Mouse (Mus musculus): ENCODE measurements around the gene Ssbp4. TPM values are rescaled to one million over a fixed set of nuclear protein-coding genes. Genes with fewer than 3 reads are reported as not detected.

Gene Ssbp4
- total RNA-seq, 2 experiments from 2014 or later = 221 to 261 TPM

DNA sequence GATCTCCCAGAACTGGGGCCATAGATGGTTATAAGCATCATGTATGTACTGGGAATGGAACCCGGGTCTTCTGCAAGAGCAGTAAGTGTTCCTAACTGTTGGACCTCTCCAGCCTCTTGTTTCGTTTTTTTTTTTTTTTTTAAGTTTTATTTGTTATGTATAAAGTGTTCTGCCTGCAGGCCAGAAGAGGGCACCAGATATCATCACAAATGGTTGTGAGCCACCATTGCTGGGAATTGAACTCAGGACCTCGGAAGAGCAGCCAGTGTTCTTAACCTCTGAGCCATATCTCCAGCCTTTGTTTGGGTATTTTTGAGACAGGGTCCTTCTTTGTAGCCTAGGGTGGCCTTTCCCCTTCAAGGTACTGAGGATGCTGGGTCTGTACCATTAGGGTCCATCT is 49.7 kb downstream of the Ssbp4 start:
- Histone ChIP-seq H3K27ac (no peak overlapping the region), H3K4me3 (no peak overlapping the region)
- intact Hi-C loops (cut with DNase I) = no loop called here
- DNase-seq (ENCODE audit: extremely low spot score in 1 of 2, low spot score in 2 of 2) = no peak
- TF ChIP-seq CTCF (IDR thresholded peaks at IDR 0.05) = peak; percentile 42

DNA sequence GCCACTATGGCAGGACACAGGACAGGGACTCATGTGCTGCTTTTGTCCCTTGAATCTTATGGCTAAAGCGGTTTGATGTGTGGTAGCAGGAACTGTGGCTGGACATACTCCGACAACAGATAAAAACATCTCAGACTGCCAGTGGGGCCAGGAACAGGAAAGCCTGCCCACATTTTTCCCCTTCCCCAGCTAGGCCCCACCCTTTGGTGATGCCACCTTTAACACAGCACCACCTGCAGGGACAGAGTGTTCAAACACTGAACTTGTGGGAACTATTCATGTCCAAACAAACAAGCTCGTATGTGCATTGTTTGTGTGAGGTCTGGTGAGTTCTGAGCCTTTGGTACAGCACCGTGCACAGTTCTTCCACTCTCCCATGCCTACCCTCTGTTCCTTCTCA is 50.3 kb downstream of the Ssbp4 start:
- TF ChIP-seq CTCF (IDR thresholded peaks at IDR 0.05) = peak; percentile 13
- no peak for DNase-seq (ENCODE audit: extremely low spot score in 1 of 2, low spot score in 2 of 2)
- Histone ChIP-seq H3K27ac (peak overlapping the region; percentile 38; the same call in 1 of the 2 replicates), H3K4me3 (no peak overlapping the region)
- intact Hi-C loops (cut with DNase I) = no loop called here

DNA sequence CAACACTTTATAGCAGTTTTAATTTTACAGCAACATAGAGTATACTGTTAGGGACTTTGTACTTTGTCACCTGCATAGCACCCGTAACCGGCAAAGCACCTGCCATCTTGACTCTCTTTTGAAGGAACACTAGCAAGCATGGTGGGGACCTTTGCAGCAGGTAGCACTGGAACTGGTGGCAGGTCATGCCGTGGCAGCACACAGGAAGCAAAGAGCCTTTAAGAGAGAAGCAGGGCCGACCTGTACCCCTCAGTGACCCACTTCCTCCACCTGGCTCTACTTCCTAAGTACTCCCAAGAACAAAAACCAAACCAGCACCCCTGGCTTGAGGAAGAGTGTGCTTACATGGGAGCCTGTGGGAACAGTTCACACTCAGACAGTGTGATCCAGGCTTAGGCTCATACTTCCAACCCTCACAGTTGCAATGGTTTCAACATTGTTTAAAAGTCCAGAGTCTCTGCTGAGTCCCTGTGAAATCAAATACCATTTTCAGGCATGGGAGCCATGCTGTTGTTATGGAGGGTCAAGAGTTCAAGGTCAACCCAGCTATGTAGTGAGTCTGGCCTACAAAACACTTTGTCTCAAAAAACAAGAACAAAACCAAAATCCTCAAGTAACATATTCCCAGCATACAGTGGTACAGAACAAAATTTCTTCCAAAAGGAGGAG is 53.5 kb downstream of the Ssbp4 start:
- intact Hi-C loops (cut with DNase I) = no loop called here
- TF ChIP-seq CTCF (IDR thresholded peaks at IDR 0.05) = no peak
- DNase-seq (ENCODE audit: extremely low spot score in 1 of 2, low spot score in 2 of 2) = no peak

GRCm38 (mm10) chr8:70553740-70554139 is 54.9 kb downstream of the Ssbp4 start:
- no peak overlapping the region for H3K4me3 ChIP-seq
- no peak for TF ChIP-seq CTCF (IDR thresholded peaks at IDR 0.05)
- no peak for DNase-seq (ENCODE audit: extremely low spot score in 1 of 2, low spot score in 2 of 2)
- intact Hi-C loops (cut with DNase I) = no loop called here
- peak overlapping the region; percentile 65; the same call in 1 of the 2 replicates for H3K27ac ChIP-seq

More for the DNA sequence above, 53.5 kb downstream of the Ssbp4 start:
- Histone ChIP-seq H3K27ac (no peak overlapping the region), H3K4me3 (no peak overlapping the region)

DNA sequence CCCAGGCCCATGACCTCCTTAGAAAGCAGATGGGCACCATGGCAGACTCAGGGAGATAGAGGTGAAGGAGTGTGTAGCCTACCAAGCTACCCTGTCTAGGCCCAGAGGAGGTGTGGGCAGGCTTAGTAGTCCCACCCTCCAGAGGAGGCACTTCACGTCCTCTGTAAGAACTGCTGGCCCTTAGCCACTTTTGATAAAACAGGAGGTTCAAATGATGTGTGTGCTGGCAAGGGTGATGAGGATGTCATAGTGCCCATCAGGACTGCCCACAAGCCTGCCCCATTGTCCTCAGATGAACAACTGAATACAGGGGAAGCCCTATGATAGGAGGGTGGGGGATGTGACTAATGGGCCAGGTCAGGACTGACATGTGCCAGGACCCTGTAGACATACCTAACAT is 55.8 kb downstream of the Ssbp4 start:
- DNase-seq (ENCODE audit: extremely low spot score in 1 of 2, low spot score in 2 of 2) = no peak
- intact Hi-C loops (cut with DNase I) = no loop called here
- no peak for TF ChIP-seq CTCF (IDR thresholded peaks at IDR 0.05)
- Histone ChIP-seq H3K27ac (peak overlapping the region; percentile 65), H3K4me3 (no peak overlapping the region)

GRCm38 (mm10) chr8:70551558-70552161 is 57.0 kb downstream of the Ssbp4 start:
- H3K27ac ChIP-seq = peak overlapping the region; percentile 65
- TF ChIP-seq CTCF (IDR thresholded peaks at IDR 0.05) = no peak
- no peak overlapping the region for H3K4me3 ChIP-seq
- intact Hi-C loops (cut with DNase I) = no loop called here
- no peak for DNase-seq (ENCODE audit: extremely low spot score in 1 of 2, low spot score in 2 of 2)

DNA sequence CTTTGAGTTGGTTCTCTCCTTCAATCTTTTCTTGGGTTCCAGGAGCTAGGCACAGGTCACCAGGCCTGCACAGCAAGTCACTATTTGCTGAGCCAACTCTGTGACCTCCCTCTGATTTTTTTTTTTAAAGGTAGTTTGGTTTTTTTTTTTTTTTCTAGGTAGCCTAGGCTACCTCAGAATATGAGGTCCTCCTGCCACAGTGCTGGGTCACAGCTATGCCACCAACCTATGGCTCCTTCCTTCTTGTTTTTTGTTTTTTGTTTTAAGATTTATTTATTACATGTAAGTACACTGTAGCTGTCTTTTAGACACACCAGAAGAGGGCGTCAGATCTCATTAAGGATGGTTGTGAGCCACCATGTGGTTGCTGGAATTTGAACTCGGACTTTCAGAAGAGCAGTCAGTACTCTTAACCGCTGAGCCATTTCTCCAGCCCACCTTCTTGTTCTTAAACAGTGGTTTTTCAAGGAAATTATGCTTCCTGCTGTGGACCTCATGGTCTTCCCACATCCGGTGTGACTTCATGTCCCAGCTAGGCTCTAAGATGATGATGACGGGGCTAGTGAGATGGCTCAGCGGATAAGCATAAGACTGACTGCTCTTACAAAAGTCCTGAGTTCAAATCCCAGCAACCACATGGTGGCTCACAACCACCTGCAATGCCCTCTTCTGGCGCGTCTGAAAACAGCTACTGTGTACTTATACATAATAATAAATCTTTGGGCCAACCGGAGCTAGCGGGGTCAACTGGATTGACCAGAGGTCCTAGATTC is 59.1 kb downstream of the Ssbp4 start:
- no peak for DNase-seq (ENCODE audit: extremely low spot score in 1 of 2, low spot score in 2 of 2)
- no peak overlapping the region for H3K4me3 ChIP-seq
- TF ChIP-seq CTCF (IDR thresholded peaks at IDR 0.05) = no peak; the same call in 1 of the 2 replicates
- intact Hi-C loops (cut with DNase I) = no loop called here
- H3K27ac ChIP-seq = no peak overlapping the region

- Histone ChIP-seq H3K27ac (no peak overlapping the region), H3K4me3 (no peak overlapping the region)
- no peak for TF ChIP-seq CTCF (IDR thresholded peaks at IDR 0.05)
- intact Hi-C loops (cut with DNase I) = no loop called here
- no peak for DNase-seq (ENCODE audit: extremely low spot score in 1 of 2, low spot score in 2 of 2)
Observed at GRCm38 (mm10) chr8:70547762-70548161, 60.9 kb downstream of the Ssbp4 start.

Other genes starting within 250 kb of the Ssbp4 start
- gene Comp, start 235.3 kb downstream of the Ssbp4 start, total RNA-seq (2021) = under 1 TPM; 0.32 to 0.33 TPM
- gene Crtc1, start 169.3 kb downstream of the Ssbp4 start, total RNA-seq (2021) = 100 to 1,000 TPM; 134 to 153 TPM
- 10 to 100 TPM; 43.7 to 44.4 TPM for gene Klhl26, start 131.9 kb downstream of the Ssbp4 start, total RNA-seq (2021)
- 100 to 1,000 TPM; 295 to 302 TPM for gene Tmem59l, start 121.5 kb downstream of the Ssbp4 start, total RNA-seq (2021)
- gene Crlf1, start 115.7 kb downstream of the Ssbp4 start, total RNA-seq (2021) = 1 to 10 TPM; 2.6 to 3.0 TPM
- 100 to 1,000 TPM; 108 to 110 TPM for gene Rex1bd, start 102.1 kb downstream of the Ssbp4 start, total RNA-seq (2021)
- 100 to 1,000 TPM; 788 to 861 TPM for gene Uba52, start 98.1 kb downstream of the Ssbp4 start, total RNA-seq (2021)
- 100 to 1,000 TPM; 392 to 410 TPM for gene Fkbp8, start 81.1 kb downstream of the Ssbp4 start, total RNA-seq (2021)
- gene Kxd1, start 80.9 kb downstream of the Ssbp4 start, total RNA-seq (2021) = 10 to 100 TPM; 39.8 to 44.4 TPM
- gene Ell, start 69.4 kb downstream of the Ssbp4 start, total RNA-seq (2021) = 10 to 100 TPM; 18.6 to 20.8 TPM
- gene Isyna1, start 14.5 kb downstream of the Ssbp4 start, total RNA-seq (2021) = 10 to 100 TPM; 52.9 to 55.3 TPM
- under 1 TPM; 0.70 to 0.96 TPM for gene Lrrc25, start 7.3 kb upstream of the Ssbp4 start, total RNA-seq (2021)
- gene Gdf15, start 23.6 kb upstream of the Ssbp4 start, total RNA-seq (2021) = not detected
- gene Pgpep1, start 51.5 kb upstream of the Ssbp4 start, total RNA-seq (2021) = 10 to 100 TPM; 15.5 to 17.5 TPM
- gene Lsm4, start 64.4 kb upstream of the Ssbp4 start, total RNA-seq (2021) = 10 to 100 TPM; 62.1 to 62.9 TPM
- gene Jund, start 90.1 kb upstream of the Ssbp4 start, total RNA-seq (2021) = 100 to 1,000 TPM; 247 to 264 TPM
- under 1 TPM; 0.16 to 0.21 TPM for gene Iqcn, start 94.6 kb upstream of the Ssbp4 start, total RNA-seq (2021)
- gene Gm3336, start 109.7 kb upstream of the Ssbp4 start, total RNA-seq (2021) = not detected
- 1 to 10 TPM; 1.9 to 3.0 TPM for gene Pde4c, start 114.8 kb upstream of the Ssbp4 start, total RNA-seq (2021)
- gene Rab3a, start 145.8 kb upstream of the Ssbp4 start, total RNA-seq (2021) = 100 to 1,000 TPM; 808 to 835 TPM
- gene Mpv17l2, start 152.1 kb upstream of the Ssbp4 start, total RNA-seq (2021) = 10 to 100 TPM; 33.3 to 35.7 TPM
- gene Pik3r2, start 167.8 kb upstream of the Ssbp4 start, total RNA-seq (2021) = 100 to 1,000 TPM; 159 to 160 TPM
- 100 to 1,000 TPM; 369 to 386 TPM for gene Mast3, start 196.2 kb upstream of the Ssbp4 start, total RNA-seq (2021)
- gene Il12rb1, start 199.6 kb upstream of the Ssbp4 start, total RNA-seq (2021) = under 1 TPM; 0.77 to 0.82 TPM
- 10 to 100 TPM; 19.5 to 20.7 TPM for gene Arrdc2, start 230.8 kb upstream of the Ssbp4 start, total RNA-seq (2021)